In the genomic region with DNA sequence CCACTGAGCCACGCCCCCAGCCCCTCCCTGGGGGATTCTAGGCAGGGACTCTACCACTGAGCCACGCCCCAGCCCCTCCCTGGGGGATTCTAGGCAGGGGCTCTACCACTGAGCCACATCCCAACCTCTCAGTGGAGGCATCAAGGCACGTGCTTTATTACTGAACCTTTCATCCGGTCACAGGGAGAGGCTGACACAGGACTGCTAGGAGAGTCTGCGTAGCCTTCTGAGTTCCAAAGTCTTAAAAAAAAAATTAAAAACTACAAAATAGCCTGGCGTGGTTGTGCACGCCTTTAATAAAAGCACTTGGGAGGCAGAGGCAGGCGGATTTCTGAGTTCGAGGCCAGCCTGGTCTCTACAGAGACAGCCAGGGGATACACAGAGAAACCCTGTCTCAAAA, we compare ENCODE assay signal across 8 mouse cellular contexts. TPM values are rescaled to one million over a fixed set of nuclear protein-coding genes. Genes with fewer than 3 reads are reported as not detected.
A peak's percentile ranks its signal among the peaks of the same experiment; 100 is the strongest.
DNase-seq lines count a peak whose midpoint lies in the region; ATAC-seq and TF ChIP-seq lines count a peak whose summit lies in the region.
"Not testable (repeated sequence)": the region's sequence is repeated elsewhere in the genome, so short reads cannot be mapped to it uniquely, and the experiment has no call there.
"Had no signal": no experiment of that assay in that cellular context is flagged by ENCODE, and none has a peak within 500 bp of the region (broad histone marks: within the 10 kb centered on the region; RNA-seq: fewer than 3 reads in every experiment).

No protein-coding gene starts in this region.

- H3K4me3 ChIP-seq in MEL (ENCODE audit: control insufficient read depth in 1 of 2, insufficient read depth in 1 of 2, low read depth in 2 of 2, low read length in 2 of 2) = peak overlapping the region; percentile 61 to 90
- H3K4me3 ChIP-seq in embryonic facial prominence, embryonic 14.5 days (ENCODE audit: low read depth, low read length) = peak overlapping the region; percentile 79
- peak overlapping the region; percentile 85 for H3K4me3 ChIP-seq in heart, embryonic 11.5 days (ENCODE audit: low read depth, low read length)
- peak overlapping the region; percentile 94 for H3K4me3 ChIP-seq in intestine, embryonic 14.5 days (ENCODE audit: low read depth, low read length)
- peak overlapping the region; percentile 87 for H3K4me3 ChIP-seq in limb, embryonic 14.5 days (replicated peaks; ENCODE audit: low read length)
- peak overlapping the region; percentile 100 for H3K4me3 ChIP-seq in megakaryocyte, embryonic 14.5 days (replicated peaks)
- peak overlapping the region; percentile 94 for H3K4me3 ChIP-seq in neural tube, embryonic 15.5 days (replicated peaks)

- not testable (repeated sequence) for H3K9me3 ChIP-seq in MEL (replicated peaks; ENCODE audit: insufficient read depth, low read length); embryonic facial prominence, embryonic 14.5 days (ENCODE audit: control insufficient read depth, low read length); heart, embryonic 11.5 days (replicated peaks; ENCODE audit: control insufficient read depth, low read length); intestine, embryonic 14.5 days (ENCODE audit: control insufficient read depth, low read length); limb, embryonic 14.5 days (ENCODE audit: control insufficient read depth, low read length); megakaryocyte, embryonic 14.5 days; neural tube, embryonic 15.5 days (replicated peaks)

- ATAC-seq in embryonic facial prominence, embryonic 14.5 days (ENCODE audit: low read depth); heart, embryonic 11.5 days (replicated peaks; ENCODE audit: insufficient number of reproducible peaks, low FRiP score, low TSS enrichment); intestine, embryonic 14.5 days (replicated peaks; ENCODE audit: low FRiP score, low TSS enrichment, low read depth); limb, embryonic 14.5 days (ENCODE audit: low FRiP score, low read depth); neural tube, embryonic 15.5 days (ENCODE audit: low FRiP score): not testable (repeated sequence)

- H3K36me3 ChIP-seq in MEL (ENCODE audit: control insufficient read depth in 1 of 2, insufficient read depth in 2 of 2, low read length in 2 of 2) = not testable (repeated sequence)
- H3K36me3 ChIP-seq in embryonic facial prominence, embryonic 14.5 days (ENCODE audit: control insufficient read depth, insufficient read depth, low read length) = peaks cover 25% of the 10 kb centered on the region
- H3K36me3 ChIP-seq in heart, embryonic 11.5 days (ENCODE audit: control insufficient read depth, insufficient read depth, low read length) = peaks cover 20% of the 10 kb centered on the region
- peaks cover 23% of the 10 kb centered on the region for H3K36me3 ChIP-seq in intestine, embryonic 14.5 days (ENCODE audit: control insufficient read depth, insufficient read depth, low read length)
- H3K36me3 ChIP-seq in limb, embryonic 14.5 days (ENCODE audit: control insufficient read depth, insufficient read depth, low read length) = peaks cover 20% of the 10 kb centered on the region
- H3K36me3 ChIP-seq in megakaryocyte, embryonic 14.5 days (replicated peaks; ENCODE audit: low read length) = peaks cover 28% of the 10 kb centered on the region
- H3K36me3 ChIP-seq in neural tube, embryonic 15.5 days = peaks cover 23% of the 10 kb centered on the region

- TF ChIP-seq RAD21 in MEL (IDR thresholded peaks at IDR 0.05; ENCODE audit: low read depth, low read length) = not testable (repeated sequence)

- H3K4me2 ChIP-seq in embryonic facial prominence, embryonic 14.5 days (ENCODE audit: low read depth, low read length) = peak overlapping the region; percentile 82
- peak overlapping the region; percentile 97 for H3K4me2 ChIP-seq in heart, embryonic 11.5 days
- peak overlapping the region; percentile 84 for H3K4me2 ChIP-seq in intestine, embryonic 14.5 days (ENCODE audit: low read length)
- H3K4me2 ChIP-seq in limb, embryonic 14.5 days (replicated peaks; ENCODE audit: low read depth, low read length, severe bottlenecking) = peak overlapping the region; percentile 85
- peak overlapping the region; percentile 76 for H3K4me2 ChIP-seq in neural tube, embryonic 15.5 days

- TF ChIP-seq CTCF in MEL (IDR thresholded peaks at IDR 0.05 in 2 of 3, conservative IDR thresholded peaks at IDR 0.05 in 1 of 3; ENCODE audit: control insufficient read depth in 1 of 3, insufficient read depth in 1 of 3, low read depth in 2 of 3, low read length in 3 of 3, poor library complexity in 1 of 3, severe bottlenecking in 1 of 3) = not testable (repeated sequence)

- H3K27ac ChIP-seq in MEL (ENCODE audit: control insufficient read depth, low read depth, low read length) = peak overlapping the region; percentile 90
- peak overlapping the region; percentile 84 for H3K27ac ChIP-seq in embryonic facial prominence, embryonic 14.5 days (replicated peaks; ENCODE audit: low read depth, low read length)
- peak overlapping the region; percentile 47 for H3K27ac ChIP-seq in heart, embryonic 11.5 days (ENCODE audit: low read depth, low read length)
- peak overlapping the region; percentile 67 for H3K27ac ChIP-seq in intestine, embryonic 14.5 days (ENCODE audit: low read depth)
- peak overlapping the region; percentile 82 for H3K27ac ChIP-seq in limb, embryonic 14.5 days (replicated peaks; ENCODE audit: low read depth, low read length)
- H3K27ac ChIP-seq in neural tube, embryonic 15.5 days (replicated peaks) = peak overlapping the region; percentile 82; the same call in 1 of the 2 replicates

- 59% methylated on average over 9 of the region's 9 CpGs for WGBS in embryonic facial prominence, embryonic 14.5 days
- 54% methylated on average over 9 of the region's 9 CpGs for WGBS in heart, embryonic 11.5 days (ENCODE audit: insufficient replicate concordance)
- 58% methylated on average over 9 of the region's 9 CpGs for WGBS in intestine, embryonic 14.5 days
- WGBS in limb, embryonic 14.5 days = 58% methylated on average over 9 of the region's 9 CpGs
- 62% methylated on average over 9 of the region's 9 CpGs for WGBS in neural tube, embryonic 15.5 days

- peaks cover 19% of the 10 kb centered on the region for H3K79me2 ChIP-seq in MEL (ENCODE audit: control insufficient read depth, insufficient read depth, low read length, poor library complexity)

- TF ChIP-seq POLR2A in MEL (IDR thresholded peaks at IDR 0.05; ENCODE audit: control insufficient read depth in 1 of 2, insufficient read depth in 1 of 2, low read depth in 1 of 2, low read length in 2 of 2, poor library complexity in 1 of 2); limb, embryonic 14.5 days (IDR thresholded peaks at IDR 0.05; ENCODE audit: borderline replicate concordance, extremely low read depth, insufficient read depth, insufficient read length): not testable (repeated sequence)

- peak overlapping the region; percentile 94 for H3K9ac ChIP-seq in MEL (ENCODE audit: control insufficient read depth, low read depth, low read length, poor library complexity, severe bottlenecking)
- H3K9ac ChIP-seq in embryonic facial prominence, embryonic 14.5 days (ENCODE audit: low read depth, low read length) = peak overlapping the region; percentile 90
- H3K9ac ChIP-seq in heart, embryonic 11.5 days (ENCODE audit: low read depth, low read length) = peak overlapping the region; percentile 83; the same call in 1 of the 2 replicates
- peak overlapping the region; percentile 76 for H3K9ac ChIP-seq in intestine, embryonic 14.5 days (ENCODE audit: low read length)
- peak overlapping the region; percentile 84 for H3K9ac ChIP-seq in limb, embryonic 14.5 days (ENCODE audit: low read depth, low read length, severe bottlenecking)
- H3K9ac ChIP-seq in neural tube, embryonic 15.5 days (replicated peaks) = peak overlapping the region; percentile 84

- H3K4me1 ChIP-seq in MEL (ENCODE audit: control insufficient read depth in 1 of 2, insufficient read depth in 2 of 2, low read length in 2 of 2); embryonic facial prominence, embryonic 14.5 days (ENCODE audit: control insufficient read depth, insufficient read depth, low read length); heart, embryonic 11.5 days (ENCODE audit: control insufficient read depth, insufficient read depth, low read length): not testable (repeated sequence)
- H3K4me1 ChIP-seq in intestine, embryonic 14.5 days (replicated peaks; ENCODE audit: control insufficient read depth, insufficient read depth, low read length) = peaks cover 11% of the 10 kb centered on the region
- H3K4me1 ChIP-seq in limb, embryonic 14.5 days (ENCODE audit: control insufficient read depth, insufficient read depth, low read length) = peaks cover 11% of the 10 kb centered on the region; the same call in 1 of the 2 replicates
- peaks cover 42% of the 10 kb centered on the region for H3K4me1 ChIP-seq in megakaryocyte, embryonic 14.5 days
- H3K4me1 ChIP-seq in neural tube, embryonic 15.5 days = peaks cover 19% of the 10 kb centered on the region

- H3K27me3 ChIP-seq in MEL (ENCODE audit: control insufficient read depth in 1 of 2, insufficient read depth in 2 of 2, low read length in 2 of 2); embryonic facial prominence, embryonic 14.5 days (replicated peaks; ENCODE audit: control insufficient read depth, insufficient read depth, low read length); heart, embryonic 11.5 days (ENCODE audit: control insufficient read depth, insufficient read depth, low read length); intestine, embryonic 14.5 days (replicated peaks; ENCODE audit: control insufficient read depth, insufficient read depth, low read length); limb, embryonic 14.5 days (ENCODE audit: control insufficient read depth, insufficient read depth, low read length); neural tube, embryonic 15.5 days (replicated peaks): not testable (repeated sequence)
- H3K27me3 ChIP-seq in megakaryocyte, embryonic 14.5 days (replicated peaks) = peaks cover 22% of the 10 kb centered on the region

- TF ChIP-seq EP300 in MEL (IDR thresholded peaks at IDR 0.05; ENCODE audit: low read depth in 1 of 2, low read length in 2 of 2) = not testable (repeated sequence)

- DNase-seq in MEL (ENCODE audit: low read depth, low spot score) = peak; percentile 38
- not testable (repeated sequence) for DNase-seq in embryonic facial prominence, embryonic 14.5 days (ENCODE audit: low spot score); intestine, embryonic 14.5 days (ENCODE audit: low spot score); limb, embryonic 14.5 days (ENCODE audit: low spot score)

RNA-seq across cellular contexts. Expression of a gene that starts 0.6 kb away (rescaled TPM):
- total RNA-seq in MEL (2012; rRNA removed) = 70.8 and 90.0 TPM in 2 replicates
- polyA plus RNA-seq in MEL (2012; ENCODE audit: insufficient read depth in 1 of 2, insufficient read length in 2 of 2, low read depth in 1 of 2, low replicate concordance in 2 of 2, missing spikeins in 1 of 2) = 100 to 1,000 TPM in 1 of 2 experiments, 10 to 100 TPM in 1; 97.5 to 178 TPM
- 23.7 and 27.6 TPM in 2 replicates for polyA plus RNA-seq in embryonic facial prominence, embryonic 14.5 days (2014; fragmentation: Nextera tagmentation; extraction: Ambion mirVana)
- polyA plus RNA-seq in heart, embryonic 11.5 days (2014; fragmentation: Nextera tagmentation; extraction: Ambion mirVana) = 15.9 and 16.0 TPM in 2 replicates
- polyA plus RNA-seq in intestine, embryonic 14.5 days (2014; fragmentation: Nextera tagmentation; extraction: Ambion mirVana) = 28.8 and 29.2 TPM in 2 replicates
- polyA plus RNA-seq in limb, embryonic 14.5 days (2012; rRNA removed) = 52.1 and 65.4 TPM in 2 replicates
- polyA plus RNA-seq in limb, embryonic 14.5 days (2014; fragmentation: Nextera tagmentation; extraction: Ambion mirVana) = 26.2 and 29.1 TPM in 2 replicates
- 6.4 and 14.7 TPM in 2 replicates for polyA plus RNA-seq in megakaryocyte, embryonic 14.5 days (2012; ENCODE audit: insufficient read depth, low replicate concordance)
- 29.4 and 31.8 TPM in 2 replicates for polyA plus RNA-seq in neural tube, embryonic 15.5 days (2015; fragmentation: Nextera tagmentation; extraction: Ambion mirVana)

RNA-seq across cellular contexts. Expression of a gene that starts 16.1 kb away (rescaled TPM):
- total RNA-seq in MEL (2012; rRNA removed) = not detected in 2 replicates
- not detected for polyA plus RNA-seq in MEL (2012; ENCODE audit: insufficient read depth in 1 of 2, insufficient read length in 2 of 2, low read depth in 1 of 2, low replicate concordance in 2 of 2, missing spikeins in 1 of 2)
- not detected in 2 replicates for polyA plus RNA-seq in embryonic facial prominence, embryonic 14.5 days (2014; fragmentation: Nextera tagmentation; extraction: Ambion mirVana)
- polyA plus RNA-seq in heart, embryonic 11.5 days (2014; fragmentation: Nextera tagmentation; extraction: Ambion mirVana) = not detected in 2 replicates
- not detected in 2 replicates for polyA plus RNA-seq in intestine, embryonic 14.5 days (2014; fragmentation: Nextera tagmentation; extraction: Ambion mirVana)
- polyA plus RNA-seq in limb, embryonic 14.5 days (2012; rRNA removed) = not detected in 2 replicates
- polyA plus RNA-seq in limb, embryonic 14.5 days (2014; fragmentation: Nextera tagmentation; extraction: Ambion mirVana) = not detected in 2 replicates
- polyA plus RNA-seq in megakaryocyte, embryonic 14.5 days (2012; ENCODE audit: insufficient read depth, low replicate concordance) = not detected in 2 replicates
- 0.13 TPM in 1 of 2 replicates, not detected in the other for polyA plus RNA-seq in neural tube, embryonic 15.5 days (2015; fragmentation: Nextera tagmentation; extraction: Ambion mirVana)
- total RNA-seq: left cerebral cortex, adult 8-10 months had no signal

RNA-seq across cellular contexts. Expression of a gene that starts 19.4 kb away (rescaled TPM):
- total RNA-seq in MEL (2012; rRNA removed) = 0.19 TPM in 1 of 2 replicates, not detected in the other
- under 1 TPM in 1 of 2 experiments, not detected in 1; 0.10 TPM for polyA plus RNA-seq in MEL (2012; ENCODE audit: insufficient read depth in 1 of 2, insufficient read length in 2 of 2, low read depth in 1 of 2, low replicate concordance in 2 of 2, missing spikeins in 1 of 2)
- polyA plus RNA-seq in embryonic facial prominence, embryonic 14.5 days (2014; fragmentation: Nextera tagmentation; extraction: Ambion mirVana) = 0.17 TPM in 1 of 2 replicates, not detected in the other
- polyA plus RNA-seq in heart, embryonic 11.5 days (2014; fragmentation: Nextera tagmentation; extraction: Ambion mirVana) = 0.46 TPM in 1 of 2 replicates, not detected in the other
- 0.19 TPM in 2 replicates for polyA plus RNA-seq in intestine, embryonic 14.5 days (2014; fragmentation: Nextera tagmentation; extraction: Ambion mirVana)
- 0.06 and 0.32 TPM in 2 replicates for polyA plus RNA-seq in limb, embryonic 14.5 days (2012; rRNA removed)
- not detected in 2 replicates for polyA plus RNA-seq in limb, embryonic 14.5 days (2014; fragmentation: Nextera tagmentation; extraction: Ambion mirVana)
- polyA plus RNA-seq in megakaryocyte, embryonic 14.5 days (2012; ENCODE audit: insufficient read depth, low replicate concordance) = not detected in 2 replicates
- 0.20 TPM in 1 of 2 replicates, not detected in the other for polyA plus RNA-seq in neural tube, embryonic 15.5 days (2015; fragmentation: Nextera tagmentation; extraction: Ambion mirVana)

RNA-seq across cellular contexts. Expression of a gene that starts 25.1 kb away (rescaled TPM):
- total RNA-seq in MEL (2012; rRNA removed) = 10.2 and 12.4 TPM in 2 replicates
- polyA plus RNA-seq in MEL (2012; ENCODE audit: insufficient read depth in 1 of 2, insufficient read length in 2 of 2, low read depth in 1 of 2, low replicate concordance in 2 of 2, missing spikeins in 1 of 2) = 10 to 100 TPM; 51.8 to 81.1 TPM
- polyA plus RNA-seq in embryonic facial prominence, embryonic 14.5 days (2014; fragmentation: Nextera tagmentation; extraction: Ambion mirVana) = 14.8 and 15.4 TPM in 2 replicates
- 10.2 and 11.8 TPM in 2 replicates for polyA plus RNA-seq in heart, embryonic 11.5 days (2014; fragmentation: Nextera tagmentation; extraction: Ambion mirVana)
- polyA plus RNA-seq in intestine, embryonic 14.5 days (2014; fragmentation: Nextera tagmentation; extraction: Ambion mirVana) = 14.8 and 16.5 TPM in 2 replicates
- polyA plus RNA-seq in limb, embryonic 14.5 days (2012; rRNA removed) = 38.1 and 53.0 TPM in 2 replicates
- 15.3 and 18.3 TPM in 2 replicates for polyA plus RNA-seq in limb, embryonic 14.5 days (2014; fragmentation: Nextera tagmentation; extraction: Ambion mirVana)
- 36.0 and 90.7 TPM in 2 replicates for polyA plus RNA-seq in megakaryocyte, embryonic 14.5 days (2012; ENCODE audit: insufficient read depth, low replicate concordance)
- polyA plus RNA-seq in neural tube, embryonic 15.5 days (2015; fragmentation: Nextera tagmentation; extraction: Ambion mirVana) = 7.7 and 9.5 TPM in 2 replicates
